Mouse (Mus musculus) liver, embryonic 12.5 days (tissue): ENCODE measurements around the gene Pakap. TPM values are rescaled to one million over a fixed set of nuclear protein-coding genes. Genes with fewer than 3 reads are reported as not detected.

Experiments used
- ATAC-seq: fragments of 200-750 bp; cut with Nextera tagmentation; 2 replicates; pipeline ENCODE4 v1.8.0; 2017; ENCODE audit warnings: moderate number of reproducible peaks, mild to moderate bottlenecking, moderate library complexity
- H3K27ac ChIP-seq: fragments of 300-500 bp; sonication (generic); 2 replicates; pipeline ENCODE4 v1.5.1; 2016; ENCODE audit warnings: mild to moderate bottlenecking
- H3K27me3 ChIP-seq: fragments of 300-500 bp; sonication (generic); replicated peaks from 2 replicates; pipeline ENCODE4 v1.6.1; 2016; ENCODE audit warnings: mild to moderate bottlenecking, moderate library complexity
- H3K36me3 ChIP-seq: fragments of 300-500 bp; sonication (generic); 2 replicates; pipeline ENCODE4 v1.6.1; 2016; ENCODE audit warnings: mild to moderate bottlenecking, moderate library complexity
- H3K4me1 ChIP-seq: fragments of 300-500 bp; sonication (generic); 2 replicates; pipeline ENCODE4 v1.6.1; 2016
- H3K4me2 ChIP-seq: fragments of 300-500 bp; sonication (generic); 2 replicates; pipeline ENCODE4 v1.6.1; 2016; ENCODE audit warnings: mild to moderate bottlenecking, moderate library complexity
- H3K4me3 ChIP-seq: fragments of 300-500 bp; sonication (generic); 2 replicates; pipeline ENCODE4 v1.5.1; 2016; ENCODE audit warnings: mild to moderate bottlenecking, moderate library complexity
- H3K9ac ChIP-seq: fragments of 300-500 bp; sonication (generic); 2 replicates; pipeline ENCODE4 v1.6.1; 2016; ENCODE audit warnings: mild to moderate bottlenecking, moderate library complexity
- H3K9me3 ChIP-seq: fragments of 300-500 bp; sonication (generic); replicated peaks from 2 replicates; pipeline ENCODE4 v1.6.1; 2016; ENCODE audit warnings: mild to moderate bottlenecking, moderate library complexity
- WGBS: fragments of 180-500 bp; shearing (Covaris S2); methylation state at CpG from one replicate; pipeline ENCODE4 v1.1.7; 2016; ENCODE audit not compliant: insufficient replicate concordance; 5-methylcytosine and 5-hydroxymethylcytosine counted together
- polyA plus RNA-seq: library from polyadenylated mRNA; unstranded; fragments of >200 nt; fragmentation: Nextera tagmentation; extraction: Ambion mirVana; gene quantifications from 2 replicates; pipeline ENCODE4 v1.2.1, GENCODE M21; 2016

The Pakap gene
- polyA plus RNA-seq, 1 experiment from 2014 or later: 2.1 TPM

DNA sequence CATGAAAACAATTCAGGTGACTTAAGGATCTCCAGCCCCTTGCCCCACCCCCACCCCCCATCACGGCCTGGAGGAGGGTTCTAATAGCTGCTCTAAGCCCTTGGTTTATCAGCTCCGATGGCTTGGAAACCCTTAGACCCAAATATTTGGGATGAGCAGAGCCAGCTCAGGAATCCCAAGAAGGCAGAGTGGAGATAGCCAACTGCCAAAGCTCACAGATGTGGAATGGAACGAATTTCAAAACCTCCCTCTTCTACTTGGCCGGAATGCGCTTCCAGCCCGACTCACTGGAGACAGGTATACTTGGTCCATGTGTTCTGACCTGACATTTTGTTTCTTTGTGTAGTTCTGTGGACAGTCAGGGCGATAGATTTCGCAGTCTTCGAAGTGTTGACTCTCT, 261.2 kb downstream of the Pakap start:
- no peak overlapping the region for H3K27ac ChIP-seq
- H3K9ac ChIP-seq: no peak overlapping the region
- ATAC-seq: no peak
- no peak overlapping the region for H3K4me2 ChIP-seq
- peaks cover 8% of the 10 kb centered on the region; the same call in 1 of the 2 replicates for H3K4me1 ChIP-seq
- H3K36me3 ChIP-seq: no peaks in the 10 kb centered on the region
- no peaks in the 10 kb centered on the region for H3K27me3 ChIP-seq
- no peak overlapping the region for H3K4me3 ChIP-seq
- WGBS: 70% methylated on average over 9 of the region's 9 CpGs
- H3K9me3 ChIP-seq: no peaks in the 10 kb centered on the region

DNA sequence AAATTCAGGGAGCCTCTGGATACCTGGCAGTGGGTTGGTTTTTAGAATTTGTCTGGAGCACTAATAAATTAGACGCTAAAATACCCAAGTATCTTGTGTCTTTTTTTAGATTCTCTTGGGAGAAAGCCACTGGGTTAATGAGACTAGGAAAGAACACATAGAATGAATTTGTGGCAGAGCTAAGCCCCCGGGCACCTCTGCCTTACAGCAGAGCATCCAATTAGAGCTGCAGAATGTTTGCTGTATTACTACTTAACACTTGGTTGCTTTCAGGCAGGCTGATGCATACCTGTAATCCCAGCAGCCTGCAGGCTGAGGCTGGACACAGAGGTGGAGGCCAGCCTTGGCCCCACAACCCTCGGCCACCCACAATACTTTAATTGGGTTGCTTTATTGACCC, 261.8 kb downstream of the Pakap start:
- no peak overlapping the region for H3K4me2 ChIP-seq
- no peak overlapping the region for H3K27ac ChIP-seq
- H3K27me3 ChIP-seq: no peaks in the 10 kb centered on the region
- no peak for ATAC-seq
- H3K9me3 ChIP-seq: no peaks in the 10 kb centered on the region
- WGBS: 73% methylated on average over 3 of the region's 3 CpGs
- no peak overlapping the region for H3K4me3 ChIP-seq
- peaks cover 5% of the 10 kb centered on the region; the same call in 1 of the 2 replicates for H3K4me1 ChIP-seq
- no peak overlapping the region for H3K9ac ChIP-seq
- no peaks in the 10 kb centered on the region for H3K36me3 ChIP-seq

DNA sequence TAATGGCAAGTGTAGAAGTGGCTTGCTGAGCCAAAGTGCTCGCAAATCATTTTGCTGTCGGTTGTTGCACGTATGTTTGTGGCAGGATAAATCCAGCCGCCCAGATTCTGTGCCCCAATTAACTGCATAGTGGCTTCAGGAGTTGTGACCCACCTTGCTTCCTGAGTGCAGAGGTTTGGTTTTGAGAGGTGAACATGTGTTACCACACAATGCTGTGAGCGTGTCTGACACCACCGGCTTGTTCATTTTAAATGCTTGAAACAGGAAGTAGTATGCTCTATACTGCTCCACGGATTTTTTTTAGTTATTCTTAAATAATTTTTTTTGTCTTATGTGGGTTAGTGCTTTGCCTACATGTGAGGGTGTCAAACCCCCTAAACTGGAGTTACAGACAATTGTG, 264.3 kb downstream of the Pakap start:
- peaks cover 5% of the 10 kb centered on the region; the same call in 1 of the 2 replicates for H3K4me1 ChIP-seq
- no peak overlapping the region for H3K27ac ChIP-seq
- H3K4me3 ChIP-seq: no peak overlapping the region
- ATAC-seq: no peak
- 50% methylated on average over 7 of the region's 7 CpGs for WGBS
- H3K9me3 ChIP-seq: no peaks in the 10 kb centered on the region
- H3K36me3 ChIP-seq: no peaks in the 10 kb centered on the region
- no peak overlapping the region for H3K4me2 ChIP-seq
- no peak overlapping the region for H3K9ac ChIP-seq
- H3K27me3 ChIP-seq: no peaks in the 10 kb centered on the region

DNA sequence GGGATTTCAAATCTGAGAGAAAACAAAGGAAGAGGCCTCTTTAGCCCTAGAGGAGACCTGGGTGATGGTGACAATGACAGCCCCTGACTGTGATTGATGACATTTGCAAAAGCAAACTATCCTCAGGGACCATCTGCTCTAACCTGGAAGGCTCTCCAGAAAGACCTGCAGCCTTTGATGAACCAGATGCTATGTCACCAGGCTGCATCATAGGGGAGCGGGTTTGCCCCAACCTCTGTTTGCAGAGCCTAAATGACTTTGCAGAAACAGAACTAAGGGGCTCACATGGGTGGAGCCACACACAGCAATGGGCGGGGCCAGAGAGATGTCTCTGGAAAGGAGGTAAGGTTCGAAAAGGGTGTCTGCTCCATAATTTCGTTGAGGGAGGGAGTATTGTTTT, 265.1 kb downstream of the Pakap start:
- H3K4me2 ChIP-seq: no peak overlapping the region
- H3K4me1 ChIP-seq: peaks cover 5% of the 10 kb centered on the region; the same call in 1 of the 2 replicates
- no peaks in the 10 kb centered on the region for H3K36me3 ChIP-seq
- H3K4me3 ChIP-seq: no peak overlapping the region
- no peak for ATAC-seq
- H3K27ac ChIP-seq: no peak overlapping the region
- 53% methylated on average over 4 of the region's 4 CpGs for WGBS
- no peaks in the 10 kb centered on the region for H3K9me3 ChIP-seq
- no peak overlapping the region for H3K9ac ChIP-seq
- no peaks in the 10 kb centered on the region for H3K27me3 ChIP-seq

DNA sequence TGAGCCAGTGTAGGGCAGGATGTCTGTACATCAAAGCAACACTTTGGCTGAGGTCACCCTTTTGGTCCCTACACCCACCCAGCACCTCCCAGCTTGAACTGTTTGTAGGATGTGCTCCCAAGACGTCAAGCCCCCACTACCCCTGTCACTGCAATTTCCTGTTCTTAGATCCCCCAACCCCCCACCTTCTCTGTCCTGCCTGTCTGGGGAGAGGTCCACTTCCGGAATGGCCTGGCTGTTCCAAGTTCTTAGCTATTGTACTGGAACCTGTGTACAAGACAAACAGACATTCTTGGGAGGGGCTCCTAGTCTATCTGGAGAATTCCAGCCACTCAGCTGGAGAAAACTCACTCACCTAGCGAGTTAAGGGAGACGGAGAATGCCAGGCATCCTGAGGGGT, 266.2 kb downstream of the Pakap start:
- Histone ChIP-seq H3K36me3 (no peaks in the 10 kb centered on the region), H3K27ac (no peak overlapping the region), H3K4me3 (no peak overlapping the region), H3K27me3 (no peaks in the 10 kb centered on the region), H3K4me2 (no peak overlapping the region), H3K9ac (no peak overlapping the region), H3K4me1 (peaks cover 5% of the 10 kb centered on the region; the same call in 1 of the 2 replicates), H3K9me3 (no peaks in the 10 kb centered on the region)
- 54% methylated on average over 4 of the region's 4 CpGs for WGBS
- ATAC-seq: no peak

DNA sequence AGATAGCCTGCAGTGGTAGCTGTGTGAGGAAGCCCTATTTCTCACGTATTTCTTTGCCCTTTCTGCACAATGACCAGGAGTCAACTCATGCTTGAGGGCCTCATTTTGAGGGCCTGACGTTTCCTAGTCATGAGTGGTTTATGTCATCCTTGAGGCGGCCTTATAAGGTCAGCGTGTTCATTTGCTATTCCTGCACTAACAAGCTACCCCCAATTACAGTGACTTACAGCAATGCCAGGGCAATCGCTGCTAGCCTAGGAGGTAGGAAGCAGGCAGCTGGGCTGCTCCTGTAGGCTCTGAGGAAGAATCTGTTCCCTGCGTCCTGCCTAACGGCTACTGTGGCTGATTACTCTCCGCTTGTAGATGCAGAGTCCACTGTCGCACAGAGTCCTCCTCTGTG, 269.1 kb downstream of the Pakap start:
- H3K27me3 ChIP-seq: no peaks in the 10 kb centered on the region
- WGBS: 64% methylated on average over 9 of the region's 9 CpGs

DNA sequence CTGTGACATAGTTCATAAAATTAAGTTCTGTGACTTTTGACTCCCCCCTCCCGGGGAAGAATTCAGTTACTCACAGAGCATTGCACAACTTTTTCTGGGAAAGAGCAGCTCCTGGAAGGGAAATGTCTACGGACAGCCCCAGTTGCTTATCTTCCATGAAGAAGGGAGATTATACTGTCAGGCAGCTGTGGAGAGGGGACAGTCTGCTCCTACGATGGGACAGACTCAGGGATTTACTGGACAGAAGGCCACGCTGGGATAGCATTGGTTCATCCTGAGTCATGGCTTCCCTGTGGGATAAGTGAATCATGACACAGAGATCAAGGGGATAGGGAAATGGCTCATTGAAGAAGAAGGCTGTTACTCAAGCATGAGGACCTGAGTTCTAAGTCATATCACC, 271.4 kb downstream of the Pakap start:
- ATAC-seq: no peak
- Histone ChIP-seq H3K27ac (no peak overlapping the region), H3K9me3 (no peaks in the 10 kb centered on the region), H3K36me3 (no peaks in the 10 kb centered on the region), H3K27me3 (no peaks in the 10 kb centered on the region), H3K4me1 (peaks cover 9% of the 10 kb centered on the region; the same call in 1 of the 2 replicates), H3K4me2 (no peak overlapping the region), H3K4me3 (no peak overlapping the region), H3K9ac (no peak overlapping the region)
- WGBS: 44% methylated on average over 4 of the region's 4 CpGs

More for the DNA sequence above, 269.1 kb downstream of the Pakap start:
- Histone ChIP-seq H3K9me3 (no peaks in the 10 kb centered on the region), H3K27ac (no peak overlapping the region), H3K4me3 (no peak overlapping the region), H3K9ac (no peak overlapping the region), H3K4me1 (peaks cover 14% of the 10 kb centered on the region; the same call in 1 of the 2 replicates), H3K4me2 (no peak overlapping the region), H3K36me3 (no peaks in the 10 kb centered on the region)
- no peak for ATAC-seq

DNA sequence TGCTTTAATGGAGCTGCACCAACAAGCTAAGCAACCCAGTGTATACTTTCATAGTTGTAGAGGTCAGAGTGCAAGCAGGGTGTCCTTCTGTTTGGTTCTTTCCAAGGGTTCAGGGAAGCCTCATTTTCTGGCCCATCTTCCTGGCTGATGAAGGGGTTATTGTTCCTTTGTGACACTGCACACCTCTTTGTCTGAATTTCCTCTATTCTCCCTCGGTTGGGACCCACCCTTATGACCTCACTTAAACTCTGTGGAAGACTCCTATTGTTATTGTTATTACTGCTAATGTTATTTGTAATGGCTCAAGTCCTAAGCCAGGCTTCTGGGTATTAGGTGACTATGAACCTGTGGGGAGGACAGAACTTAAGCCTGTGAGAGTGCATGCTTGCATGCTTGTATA, 273.9 kb downstream of the Pakap start:
- 44% methylated on average over 1 of the region's 1 CpGs for WGBS
- Histone ChIP-seq H3K4me3 (no peak overlapping the region), H3K9ac (no peak overlapping the region), H3K4me2 (no peak overlapping the region), H3K4me1 (peaks cover 9% of the 10 kb centered on the region), H3K9me3 (no peaks in the 10 kb centered on the region), H3K27me3 (no peaks in the 10 kb centered on the region), H3K36me3 (no peaks in the 10 kb centered on the region), H3K27ac (no peak overlapping the region)
- no peak for ATAC-seq

DNA sequence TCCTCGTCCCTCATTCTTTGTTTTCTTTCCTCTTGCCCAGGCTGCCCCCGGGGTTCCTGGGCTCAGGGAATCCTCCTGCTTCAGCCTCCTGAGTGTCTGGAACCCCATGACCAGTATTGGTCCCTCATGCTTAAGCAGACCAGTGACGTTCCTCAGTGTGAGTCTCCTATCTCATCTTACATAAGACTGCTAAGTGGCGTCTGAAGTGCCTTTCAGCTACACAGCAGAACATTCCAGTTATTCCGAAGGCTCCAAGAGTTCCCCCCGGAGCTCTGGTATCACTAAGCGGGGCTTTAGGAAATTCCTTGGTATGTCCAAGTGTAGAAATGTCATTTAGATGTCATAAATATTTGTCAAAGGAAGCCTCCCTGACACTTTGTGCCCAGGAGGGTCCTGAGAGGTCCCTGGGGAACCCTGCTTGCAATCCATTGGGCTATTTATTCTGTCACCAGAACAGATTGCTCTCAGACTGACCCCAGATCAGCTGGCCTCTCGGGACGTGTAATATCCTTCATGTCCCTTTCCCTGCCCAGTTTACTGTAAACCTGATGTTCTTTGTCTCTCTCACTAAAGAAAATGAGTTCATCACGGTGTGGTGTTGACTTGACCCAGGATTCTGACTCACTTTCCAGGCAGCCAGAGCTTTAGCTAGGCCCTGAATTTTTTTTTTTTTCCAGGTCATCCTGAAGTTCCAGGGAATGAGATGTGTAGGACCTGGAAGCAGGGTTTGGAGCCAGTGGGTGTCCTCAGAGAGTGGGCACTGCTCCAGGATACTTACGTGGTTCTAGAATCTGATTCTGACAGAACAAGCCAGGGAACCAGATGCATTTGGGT, 274.7 kb downstream of the Pakap start:
- no peaks in the 10 kb centered on the region for H3K27me3 ChIP-seq
- no peak overlapping the region for H3K9ac ChIP-seq
- WGBS: 69% methylated on average over 11 of the region's 11 CpGs
- no peak overlapping the region for H3K27ac ChIP-seq
- no peak for ATAC-seq
- no peak overlapping the region for H3K4me3 ChIP-seq
- H3K9me3 ChIP-seq: no peaks in the 10 kb centered on the region
- no peaks in the 10 kb centered on the region for H3K36me3 ChIP-seq
- H3K4me2 ChIP-seq: no peak overlapping the region
- peaks cover 15% of the 10 kb centered on the region for H3K4me1 ChIP-seq

DNA sequence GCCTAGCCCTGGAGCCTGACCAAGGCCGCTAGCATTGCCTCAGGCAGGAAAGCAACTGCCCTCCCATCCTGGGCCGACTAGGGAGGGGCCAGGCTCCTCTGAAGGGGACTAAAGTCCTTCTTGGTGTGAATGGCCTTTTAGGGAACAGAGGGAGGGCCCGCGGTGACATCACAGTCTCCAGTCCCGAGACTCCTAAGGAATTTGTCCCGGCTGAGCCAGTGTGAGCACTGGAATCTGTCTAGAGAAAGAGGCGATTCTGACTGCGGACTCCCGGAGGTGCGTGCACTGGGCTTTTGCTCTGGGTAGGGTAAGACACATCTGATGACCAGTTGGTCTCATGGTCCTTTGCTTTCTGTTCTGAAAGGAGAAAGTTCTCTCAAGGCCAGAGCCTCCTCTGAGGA, 277.1 kb downstream of the Pakap start:
- H3K4me2 ChIP-seq: peak overlapping the region; percentile 34
- 29% methylated on average over 10 of the region's 10 CpGs for WGBS

DNA sequence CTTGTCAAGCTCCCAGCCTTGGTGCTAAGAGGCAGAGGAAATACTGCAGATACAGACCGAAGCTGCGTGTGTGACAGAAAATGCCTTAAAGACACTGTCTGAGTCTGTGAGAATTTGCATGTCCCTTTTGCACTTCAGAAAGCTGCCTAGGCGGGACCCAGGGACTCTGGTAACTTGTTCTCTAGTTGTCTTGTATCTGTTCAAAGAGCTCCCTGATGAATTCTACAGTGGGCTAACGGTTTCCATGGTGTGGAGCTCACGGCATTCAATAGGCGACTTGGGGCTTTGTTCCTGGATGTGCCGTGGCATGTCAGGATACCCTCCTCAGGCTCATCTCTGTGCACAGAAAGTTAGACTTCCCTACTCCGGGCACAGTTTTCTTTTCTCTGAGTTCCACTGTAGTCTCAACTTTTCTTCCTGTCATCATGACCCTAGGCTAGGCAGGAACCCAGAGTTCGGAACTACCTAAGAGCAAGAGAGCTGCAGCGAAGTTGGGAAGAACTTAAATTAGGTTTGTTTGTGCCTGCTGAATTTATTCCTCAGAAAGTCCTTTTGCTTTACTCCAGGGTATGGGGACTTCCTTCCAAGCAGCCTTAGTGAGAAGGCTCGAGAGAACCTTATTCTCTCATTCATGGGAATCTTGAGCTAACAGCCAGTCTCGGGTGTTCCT, 277.7 kb downstream of the Pakap start:
- Histone ChIP-seq H3K27ac (peak overlapping the region; percentile 29; the same call in 1 of the 2 replicates), H3K9me3 (no peaks in the 10 kb centered on the region), H3K4me3 (peak overlapping the region; percentile 16; the same call in 1 of the 2 replicates), H3K36me3 (no peaks in the 10 kb centered on the region), H3K9ac (no peak overlapping the region), H3K27me3 (no peaks in the 10 kb centered on the region), H3K4me1 (peaks cover 11% of the 10 kb centered on the region), H3K4me2 (peak overlapping the region; percentile 34)
- 49% methylated on average over 12 of the region's 12 CpGs for WGBS
- ATAC-seq: no peak

More for the DNA sequence above, 277.1 kb downstream of the Pakap start:
- Histone ChIP-seq H3K27ac (peak overlapping the region; percentile 29; the same call in 1 of the 2 replicates), H3K4me1 (peaks cover 17% of the 10 kb centered on the region), H3K9me3 (no peaks in the 10 kb centered on the region), H3K36me3 (no peaks in the 10 kb centered on the region), H3K9ac (no peak overlapping the region), H3K27me3 (no peaks in the 10 kb centered on the region), H3K4me3 (peak overlapping the region; percentile 16; the same call in 1 of the 2 replicates)
- ATAC-seq: peak; percentile 54; the same call in 1 of the 2 replicates

DNA sequence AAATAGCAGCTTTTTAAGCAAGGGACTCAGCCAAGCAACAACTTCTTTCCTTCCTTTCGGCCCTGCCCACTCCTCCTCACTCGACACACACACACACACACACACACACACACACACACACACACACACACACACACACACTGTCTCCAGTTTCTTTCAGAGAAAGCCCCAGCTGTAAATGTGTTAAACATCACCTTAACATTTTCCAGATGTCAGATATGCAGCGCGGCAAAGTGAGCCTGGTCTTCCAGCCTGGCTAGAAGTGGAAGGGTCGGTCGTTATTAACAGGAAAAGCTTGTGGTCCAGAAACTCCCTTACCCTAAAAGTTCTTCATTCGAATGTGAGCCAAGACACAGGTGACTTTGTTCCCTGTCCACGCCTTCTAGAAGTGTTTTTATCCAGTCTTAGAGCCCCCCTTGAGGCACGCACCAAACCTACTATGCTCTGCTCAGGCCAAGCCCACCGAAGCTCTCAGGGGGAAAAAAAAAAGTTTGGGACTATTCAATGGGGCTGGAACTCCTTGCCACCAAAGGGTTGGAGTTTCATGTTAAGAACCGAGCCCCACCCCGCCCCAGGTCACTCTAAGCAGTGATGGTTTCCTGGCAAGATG, 278.5 kb downstream of the Pakap start:
- ATAC-seq: no peak
- Histone ChIP-seq H3K4me1 (peaks cover 10% of the 10 kb centered on the region), H3K9ac (no peak overlapping the region), H3K4me3 (0 out of 2 replicates have a peak overlapping the region, but pooled peaks have one; percentile 16), H3K4me2 (peak overlapping the region; percentile 34; the same call in 1 of the 2 replicates), H3K27ac (no peak overlapping the region), H3K27me3 (no peaks in the 10 kb centered on the region), H3K36me3 (no peaks in the 10 kb centered on the region), H3K9me3 (no peaks in the 10 kb centered on the region)
- 39% methylated on average over 11 of the region's 12 CpGs for WGBS
